Mouse (Mus musculus): ENCODE measurements around the gene Ticrr.

Gene Ticrr

GRCm38 (mm10) chr7:79680231-79680630 is 20.2 kb downstream of the Ticrr start:
- DNase-seq (ENCODE audit: low spot score): no peak

- no peak for DNase-seq (ENCODE audit: low spot score)
Measured at GRCm38 (mm10) chr7:79696495-79696894, 36.5 kb downstream of the Ticrr start.

- DNase-seq (ENCODE audit: low spot score): no peak
Measured at GRCm38 (mm10) chr7:79702755-79703154, 42.8 kb downstream of the Ticrr start.

GRCm38 (mm10) chr7:79705210-79705609 is 45.2 kb downstream of the Ticrr start:
- DNase-seq (ENCODE audit: low spot score): no peak

GRCm38 (mm10) chr7:79710130-79710607 is 50.2 kb downstream of the Ticrr start:
- peak; percentile 12 for DNase-seq (ENCODE audit: low spot score)

- DNase-seq (ENCODE audit: low spot score): no peak
Measured at GRCm38 (mm10) chr7:79710831-79711230, 50.8 kb downstream of the Ticrr start.

GRCm38 (mm10) chr7:79715187-79715981 is 55.4 kb downstream of the Ticrr start, which contains the start of gene Kif7:
Kif7 (minus strand) TSS chr7:79715720.
- DNase-seq (ENCODE audit: low spot score): peak; percentile 86

GRCm38 (mm10) chr7:79721386-79721977 is 61.5 kb downstream of the Ticrr start:
- DNase-seq (ENCODE audit: low spot score): peak; percentile 54

GRCm38 (mm10) chr7:79727091-79727490 is 67.1 kb downstream of the Ticrr start:
- DNase-seq (ENCODE audit: low spot score): peak; percentile 20

- peak; percentile 46 for DNase-seq (ENCODE audit: low spot score)
Measured at GRCm38 (mm10) chr7:79728219-79728618, 68.2 kb downstream of the Ticrr start.

GRCm38 (mm10) chr7:79729169-79729568 is 69.2 kb downstream of the Ticrr start:
- DNase-seq (ENCODE audit: low spot score): peak; percentile 49

- no peak for DNase-seq (ENCODE audit: low spot score)
Measured at GRCm38 (mm10) chr7:79729743-79730370, 69.9 kb downstream of the Ticrr start.

- DNase-seq (ENCODE audit: low spot score): no peak
Measured at GRCm38 (mm10) chr7:79731438-79731837, 71.4 kb downstream of the Ticrr start.

- DNase-seq (ENCODE audit: low spot score): no peak
Measured at GRCm38 (mm10) chr7:79732622-79733021, 72.6 kb downstream of the Ticrr start, which contains the start of gene Plin1. Plin1 (minus strand) TSS chr7:79732903.

- DNase-seq (ENCODE audit: low spot score): no peak
Measured at GRCm38 (mm10) chr7:79734563-79734962, 74.6 kb downstream of the Ticrr start.

GRCm38 (mm10) chr7:79736511-79736910 is 76.5 kb downstream of the Ticrr start:
- no peak for DNase-seq (ENCODE audit: low spot score)

GRCm38 (mm10) chr7:79738913-79739312 is 78.9 kb downstream of the Ticrr start:
- no peak for DNase-seq (ENCODE audit: low spot score)

- DNase-seq (ENCODE audit: low spot score): no peak
Measured at GRCm38 (mm10) chr7:79740279-79740678, 80.3 kb downstream of the Ticrr start.

- no peak for DNase-seq (ENCODE audit: low spot score)
Measured at GRCm38 (mm10) chr7:79742277-79742658, 82.3 kb downstream of the Ticrr start.

GRCm38 (mm10) chr7:79742659-79743536 is 82.9 kb downstream of the Ticrr start, which contains the start of the genes Pex11a and Wdr93:
Pex11a (minus strand) TSS chr7:79743131.
Wdr93 (plus strand) TSS chr7:79743163.
- peak; percentile 82 for DNase-seq (ENCODE audit: low spot score)

- DNase-seq (ENCODE audit: low spot score): no peak
Measured at GRCm38 (mm10) chr7:79744051-79744450, 84.1 kb downstream of the Ticrr start.

GRCm38 (mm10) chr7:79744585-79744984 is 84.6 kb downstream of the Ticrr start:
- DNase-seq (ENCODE audit: low spot score): no peak

Measured in yolk sac, embryonic 10.5 days (tissue).